Mouse (Mus musculus): ENCODE data around the gene Eloa. TPM values are rescaled to one million over a fixed set of nuclear protein-coding genes. Genes with fewer than 3 reads are reported as not detected.

The Eloa gene
- total RNA-seq, 2 experiments from 2014 or later: 64.1 to 64.2 TPM

- no peak for ATAC-seq (replicated peaks; ENCODE audit: low FRiP score, poor library complexity, severe bottlenecking)
Observed at GRCm38 (mm10) chr4:136033231-136033630, 11.7 kb upstream of the Eloa start.

GRCm38 (mm10) chr4:136030968-136031909, 9.7 kb upstream of the Eloa start:
- peak; percentile 54; the same call in 1 of the 2 replicates for ATAC-seq (replicated peaks; ENCODE audit: low FRiP score, poor library complexity, severe bottlenecking)

- ATAC-seq (replicated peaks; ENCODE audit: low FRiP score, poor library complexity, severe bottlenecking): peak; percentile 64
Observed at GRCm38 (mm10) chr4:136028689-136029088, 7.1 kb upstream of the Eloa start.

GRCm38 (mm10) chr4:136028132-136028564, 6.6 kb upstream of the Eloa start:
- peak; percentile 67 for ATAC-seq (replicated peaks; ENCODE audit: low FRiP score, poor library complexity, severe bottlenecking)

GRCm38 (mm10) chr4:136027416-136028131, 6.0 kb upstream of the Eloa start:
- 0 out of 2 replicates have a peak, but pooled peaks have one; percentile 3 for ATAC-seq (replicated peaks; ENCODE audit: low FRiP score, poor library complexity, severe bottlenecking)

GRCm38 (mm10) chr4:136025350-136025749, 3.8 kb upstream of the Eloa start:
- ATAC-seq (replicated peaks; ENCODE audit: low FRiP score, poor library complexity, severe bottlenecking): no peak

- no peak for ATAC-seq (replicated peaks; ENCODE audit: low FRiP score, poor library complexity, severe bottlenecking)
Observed at GRCm38 (mm10) chr4:136022924-136023323, 1.4 kb upstream of the Eloa start.

- ATAC-seq (replicated peaks; ENCODE audit: low FRiP score, poor library complexity, severe bottlenecking): peak; percentile 62
Observed at GRCm38 (mm10) chr4:136020743-136021548, 617 bp downstream of the Eloa start.

- no peak for ATAC-seq (replicated peaks; ENCODE audit: low FRiP score, poor library complexity, severe bottlenecking)
Observed at GRCm38 (mm10) chr4:136016059-136016602, 5.4 kb downstream of the Eloa start.

- ATAC-seq (replicated peaks; ENCODE audit: low FRiP score, poor library complexity, severe bottlenecking): no peak
Observed at GRCm38 (mm10) chr4:136010586-136010985, 11.0 kb downstream of the Eloa start.

- ATAC-seq (replicated peaks; ENCODE audit: low FRiP score, poor library complexity, severe bottlenecking): no peak
Observed at GRCm38 (mm10) chr4:136008782-136009447, 12.6 kb downstream of the Eloa start.

- no peak for ATAC-seq (replicated peaks; ENCODE audit: low FRiP score, poor library complexity, severe bottlenecking)
Observed at GRCm38 (mm10) chr4:136006821-136007220, 14.7 kb downstream of the Eloa start.

- no peak for ATAC-seq (replicated peaks; ENCODE audit: low FRiP score, poor library complexity, severe bottlenecking)
Observed at GRCm38 (mm10) chr4:136004921-136005320, 16.6 kb downstream of the Eloa start.

- no peak for ATAC-seq (replicated peaks; ENCODE audit: low FRiP score, poor library complexity, severe bottlenecking)
Observed at GRCm38 (mm10) chr4:136004107-136004675, 17.4 kb downstream of the Eloa start.

- no peak for ATAC-seq (replicated peaks; ENCODE audit: low FRiP score, poor library complexity, severe bottlenecking)
Observed at GRCm38 (mm10) chr4:135995118-135995517, 26.4 kb downstream of the Eloa start.

- ATAC-seq (replicated peaks; ENCODE audit: low FRiP score, poor library complexity, severe bottlenecking): peak; percentile 41; the same call in 1 of the 2 replicates
Observed at GRCm38 (mm10) chr4:135993941-135994340, 27.6 kb downstream of the Eloa start.

- ATAC-seq (replicated peaks; ENCODE audit: low FRiP score, poor library complexity, severe bottlenecking): no peak
Observed at GRCm38 (mm10) chr4:135987714-135988113, 33.8 kb downstream of the Eloa start.

- peak; percentile 68 for ATAC-seq (replicated peaks; ENCODE audit: low FRiP score, poor library complexity, severe bottlenecking)
Observed at GRCm38 (mm10) chr4:135986943-135987710, 34.4 kb downstream of the Eloa start, which contains the start of gene Pithd1. Gene Pithd1, minus strand, starts transcription at chr4:135987264.
